ENCODE assay signal across 8 mouse cellular contexts in the genomic region with DNA sequence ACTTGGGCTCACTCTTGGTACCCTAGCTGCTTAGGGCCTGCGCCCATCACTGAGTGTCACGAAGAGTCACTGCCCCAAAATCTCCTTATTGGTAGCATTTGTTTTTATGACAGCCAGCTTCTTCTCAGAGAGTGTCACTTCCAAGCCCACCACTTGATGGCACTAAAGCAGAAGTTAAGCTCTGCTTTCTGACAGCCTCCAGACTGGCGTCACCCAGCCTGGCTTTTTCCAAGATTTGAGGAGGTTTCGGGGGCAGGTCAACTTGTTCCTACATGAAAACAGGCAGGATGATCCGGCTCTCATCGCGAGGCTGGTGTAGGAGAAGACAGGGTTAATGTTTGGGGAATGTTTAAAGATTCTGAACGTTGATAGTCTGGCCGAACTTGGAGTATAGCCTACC. TPM values are rescaled to one million over a fixed set of nuclear protein-coding genes. Genes with fewer than 3 reads are reported as not detected.
DNase-seq lines count a peak whose midpoint lies in the region; ATAC-seq lines count a peak whose summit lies in the region.

No protein-coding gene starts in this region.

- H3K4me1 ChIP-seq in liver, embryonic 11.5 days (replicated peaks; ENCODE audit: control insufficient read depth, insufficient read depth, low read length) = peaks cover 27% of the 10 kb centered on the region
- H3K4me1 ChIP-seq in hindbrain, embryonic 16.5 days (ENCODE audit: control insufficient read depth, insufficient read depth, low read depth, low read length) = peaks cover 13% of the 10 kb centered on the region

- DNase-seq in liver = peak; percentile 78
- no peak for DNase-seq in liver, embryonic 11.5 days (ENCODE audit: low spot score)
- peak; percentile 54 to 76 for DNase-seq in cerebellum, postnatal 4 days (ENCODE audit: low spot score in 2 of 2)
- DNase-seq in gastrocnemius, adult 18-20 months (ENCODE audit: low spot score) = peak; percentile 89
- peak; percentile 62 to 70 for DNase-seq in left cerebral cortex, adult 8-10 months (ENCODE audit: low spot score in 2 of 2)
- peak; percentile 41 for DNase-seq in spleen, adult 12 weeks (ENCODE audit: low spot score)

- H3K4me2 ChIP-seq in liver, embryonic 11.5 days = no peak overlapping the region
- H3K4me2 ChIP-seq in hindbrain, embryonic 16.5 days (ENCODE audit: low read length) = peak overlapping the region; percentile 26; the same call in 1 of the 2 replicates

- peaks cover 19% of the 10 kb centered on the region for H3K27me3 ChIP-seq in liver, embryonic 11.5 days (replicated peaks; ENCODE audit: control insufficient read depth, insufficient read depth, low read length)
- no peaks in the 10 kb centered on the region for H3K27me3 ChIP-seq in hindbrain, embryonic 16.5 days (replicated peaks; ENCODE audit: control insufficient read depth, insufficient read depth, low read length)

- ATAC-seq in liver, embryonic 11.5 days (replicated peaks; ENCODE audit: low FRiP score) = no peak
- peak; percentile 43 for ATAC-seq in hindbrain, embryonic 16.5 days
- ATAC-seq in megakaryocyte progenitor cell, adult 5-6 weeks (replicated peaks; ENCODE audit: poor library complexity) = peak; percentile 59

- no peak overlapping the region for H3K27ac ChIP-seq in liver, embryonic 11.5 days (ENCODE audit: low read depth, low read length)
- H3K27ac ChIP-seq in hindbrain, embryonic 16.5 days (ENCODE audit: low read depth, low read length) = no peak overlapping the region

- WGBS in liver, embryonic 11.5 days = 11% methylated on average over 9 of the region's 9 CpGs
- WGBS in hindbrain, embryonic 16.5 days = 16% methylated on average over 9 of the region's 9 CpGs

- H3K9me3 ChIP-seq in liver, embryonic 11.5 days (ENCODE audit: control insufficient read depth, low read length) = no peaks in the 10 kb centered on the region
- H3K9me3 ChIP-seq in hindbrain, embryonic 16.5 days (ENCODE audit: control insufficient read depth, low read length) = no peaks in the 10 kb centered on the region

- no peaks in the 10 kb centered on the region for H3K36me3 ChIP-seq in liver, embryonic 11.5 days (ENCODE audit: control insufficient read depth, insufficient read depth, low read length)
- H3K36me3 ChIP-seq in hindbrain, embryonic 16.5 days (ENCODE audit: control insufficient read depth, insufficient read depth, low read length) = no peaks in the 10 kb centered on the region

- no peak overlapping the region for H3K4me3 ChIP-seq in liver, embryonic 11.5 days (ENCODE audit: low read depth, low read length)
- no peak overlapping the region for H3K4me3 ChIP-seq in hindbrain, embryonic 16.5 days (ENCODE audit: low read length)

- H3K9ac ChIP-seq in liver, embryonic 11.5 days (ENCODE audit: low read depth, low read length) = no peak overlapping the region
- no peak overlapping the region for H3K9ac ChIP-seq in hindbrain, embryonic 16.5 days (ENCODE audit: low read depth, low read length)

RNA-seq across cellular contexts. Expression of a gene that starts 54.9 kb away (rescaled TPM):
- 12.1 and 15.4 TPM in 2 replicates for polyA plus RNA-seq in liver, embryonic 11.5 days (2014; fragmentation: Nextera tagmentation; extraction: Ambion mirVana)
- total RNA-seq in gastrocnemius, adult 18-20 months (2021) = under 1 TPM in 1 of 2 experiments, not detected in 1; 0.55 TPM
- polyA plus RNA-seq in hindbrain, embryonic 16.5 days (2015; fragmentation: Nextera tagmentation; extraction: Ambion mirVana) = 9.7 and 11.9 TPM in 2 replicates
- 1 to 10 TPM; 3.3 to 6.7 (median 5.0) TPM for total RNA-seq in left cerebral cortex, adult 8-10 months (2022)
- total RNA-seq in megakaryocyte progenitor cell, adult 5-6 weeks (2015) = 0.22 TPM in 1 of 2 replicates, not detected in the other
- not detected in 2 replicates for total RNA-seq in megakaryocyte progenitor cell, adult 5-6 weeks (2017)
